In the genomic region with DNA sequence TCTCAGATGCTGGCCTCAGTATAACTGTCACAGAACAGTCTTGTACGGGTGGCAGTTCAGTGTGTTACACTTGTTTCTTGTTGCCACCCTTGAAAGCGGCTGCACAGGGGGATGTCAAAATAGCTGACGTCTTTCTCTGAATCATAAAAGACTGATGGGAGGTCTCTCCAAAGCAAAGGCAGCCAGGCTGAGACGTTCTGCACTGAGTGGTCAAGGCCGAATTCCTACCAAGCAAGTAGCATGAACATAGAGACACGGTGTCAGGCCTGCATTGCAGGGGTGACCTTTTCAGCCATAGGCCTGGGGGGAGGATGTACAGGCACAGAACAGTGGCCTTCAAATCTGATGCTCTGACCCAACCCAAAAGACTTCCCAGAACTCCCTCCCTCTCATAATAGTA, we compare ENCODE assay signal across 19 mouse cellular contexts.
"Had no signal": no experiment of that assay in that cellular context is flagged by ENCODE, and none has a peak within 500 bp of the region (broad histone marks: within the 10 kb centered on the region; RNA-seq: fewer than 3 reads in every experiment).

No protein-coding gene starts in this region.

- H3K4me2 ChIP-seq: limb, embryonic 13.5 days; lung, embryonic 15.5 days; midbrain, embryonic 11.5 days; neural tube, embryonic 13.5 days; stomach, embryonic 15.5 days had no signal

- H3K9me3 ChIP-seq: limb, embryonic 13.5 days; lung, embryonic 15.5 days; megakaryocyte, embryonic 14.5 days; neural tube, embryonic 13.5 days; stomach, embryonic 15.5 days had no signal

- H3K4me3 ChIP-seq: layer of hippocampus, adult 2 months; limb, embryonic 13.5 days; lung, embryonic 15.5 days; megakaryocyte, embryonic 14.5 days; neural tube, embryonic 13.5 days; stomach, embryonic 15.5 days had no signal

- H3K4me1 ChIP-seq: lung, embryonic 15.5 days; neural tube, embryonic 13.5 days had no signal

- H3K27ac ChIP-seq: layer of hippocampus, adult 2 months; limb, embryonic 13.5 days; liver, embryonic 14.5 days; lung, embryonic 15.5 days; macrophage; neural tube, embryonic 13.5 days; stomach, embryonic 15.5 days had no signal

- H3K36me3 ChIP-seq: limb, embryonic 13.5 days; lung, embryonic 15.5 days; neural tube, embryonic 13.5 days; stomach, embryonic 15.5 days had no signal

- ATAC-seq: midbrain, embryonic 16.5 days had no signal

- H3K9ac ChIP-seq: limb, embryonic 13.5 days; liver, embryonic 14.5 days; lung, embryonic 15.5 days; neural tube, embryonic 13.5 days; stomach, embryonic 15.5 days had no signal

- H3K27me3 ChIP-seq: limb, embryonic 13.5 days; lung, embryonic 15.5 days; neural tube, embryonic 13.5 days; stomach, embryonic 15.5 days had no signal

- DNase-seq: kidney, adult 8-10 months; kidney, postnatal 10 days; kidney, postnatal 4 days; lung, postnatal 14 days; retina, postnatal 1 day; right cerebral cortex, postnatal 4 days; spleen, adult 18-20 months; thymus, adult 2 months; thymus, postnatal 4 days had no signal
